Mouse (Mus musculus) limb, embryonic 14.5 days (tissue): ENCODE measurements around the gene Pex7. TPM values are rescaled to one million over a fixed set of nuclear protein-coding genes. Genes with fewer than 3 reads are reported as not detected.

Source experiments
- ATAC-seq: fragments of 200-750 bp; cut with Nextera tagmentation; 2 replicates; pipeline ENCODE4 v1.8.0; 2017; ENCODE audit warnings: low read depth, moderate number of reproducible peaks, moderate TSS enrichment; ENCODE audit not compliant: low FRiP score
- DNase-seq: peaks from one replicate; pipeline ENCODE4 v3.0.0-alpha.2; 2015; ENCODE audit warnings: low spot score
- H3K27ac ChIP-seq: fragments of 300-500 bp; sonication (generic); replicated peaks from 2 replicates; pipeline ENCODE4 v1.5.1; 2014; ENCODE audit warnings: low read depth, mild to moderate bottlenecking, low read length, moderate library complexity, mixed read lengths
- H3K27me3 ChIP-seq: fragments of 300-500 bp; sonication (generic); 2 replicates; pipeline ENCODE4 v1.6.1; 2014; ENCODE audit warnings: low read length, mixed read lengths; ENCODE audit not compliant: control insufficient read depth, insufficient read depth
- H3K36me3 ChIP-seq: fragments of 300-500 bp; sonication (generic); 2 replicates; pipeline ENCODE4 v1.6.1; 2014; ENCODE audit warnings: mild to moderate bottlenecking, low read length, moderate library complexity, mixed read lengths; ENCODE audit not compliant: control insufficient read depth, insufficient read depth
- H3K4me1 ChIP-seq: fragments of 300-500 bp; sonication (generic); 2 replicates; pipeline ENCODE4 v1.6.1; 2014; ENCODE audit warnings: antibody characterized with exemption, low read length, mixed read lengths; ENCODE audit not compliant: control insufficient read depth, insufficient read depth
- H3K4me2 ChIP-seq: fragments of 300-500 bp; sonication (generic); replicated peaks from 2 replicates; pipeline ENCODE4 v1.6.1; 2014; ENCODE audit warnings: low read depth, mild to moderate bottlenecking, low read length, moderate library complexity; ENCODE audit not compliant: severe bottlenecking
- H3K4me3 ChIP-seq: fragments of 300-500 bp; sonication (generic); replicated peaks from 2 replicates; pipeline ENCODE4 v1.5.1; 2014; ENCODE audit warnings: low read length
- H3K9ac ChIP-seq: fragments of 300-500 bp; sonication (generic); 2 replicates; pipeline ENCODE4 v1.6.1; 2014; ENCODE audit warnings: mild to moderate bottlenecking, low read depth, low read length, moderate library complexity; ENCODE audit not compliant: severe bottlenecking
- H3K9me3 ChIP-seq: fragments of 300-500 bp; sonication (generic); 2 replicates; pipeline ENCODE4 v1.6.1; 2016; ENCODE audit warnings: low read length; ENCODE audit not compliant: control insufficient read depth
- POLR2A ChIP-seq: fragments of 200-500 bp; IDR thresholded peaks from 2 replicates; pipeline ENCODE4 v1.8.0; 2012; ENCODE audit warnings: inconsistent platforms, mild to moderate bottlenecking, moderate library complexity, borderline replicate concordance; ENCODE audit not compliant: insufficient read depth, insufficient read length; ENCODE audit errors: extremely low read depth
- WGBS: fragments of 180-500 bp; shearing (Covaris S2); extraction: QIAGEN DNeasy Blood & Tissue Kit; methylation state at CpG from one replicate; pipeline ENCODE4 v1.1.7; 2014; 5-methylcytosine and 5-hydroxymethylcytosine counted together
- polyA plus RNA-seq, 2 experiments: library from polyadenylated mRNA; depleted of rRNA in 1 of 2; stranded (reverse) in 1 of 2; unstranded in 1 of 2; fragments of >200 nt; fragmentation: Nextera tagmentation in 1 of 2; extraction: Ambion mirVana in 1 of 2; gene quantifications; 2 replicates each; pipeline versions ENCODE4 v1.2.1 to v1.2.3; 2012 to 2014

Pex7 gene
- polyA plus RNA-seq, 2 experiments = 19.2 to 31.5 TPM

DNA sequence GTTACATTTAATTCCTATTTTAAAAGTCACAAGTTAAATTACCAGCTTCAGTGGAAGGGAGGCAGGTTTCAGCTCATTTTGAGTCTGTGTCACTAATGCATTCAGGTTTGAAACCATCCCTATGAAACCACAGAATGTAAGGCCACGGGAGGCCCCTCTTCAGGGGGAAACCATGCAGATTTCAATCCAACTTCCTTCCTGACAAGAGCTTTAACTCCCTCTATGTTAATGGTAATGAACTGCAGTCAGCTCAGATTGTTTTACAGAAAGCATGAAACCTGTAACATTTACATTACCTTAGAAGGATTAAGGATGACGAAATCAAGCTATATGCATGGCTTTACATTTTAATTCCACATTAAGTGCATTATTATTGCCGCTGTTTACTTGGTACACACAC is 15.8 kb downstream of the Pex7 start:
- no peak overlapping the region for H3K4me3 ChIP-seq
- H3K27me3 ChIP-seq = no peaks in the 10 kb centered on the region
- no peaks in the 10 kb centered on the region for H3K4me1 ChIP-seq
- TF ChIP-seq POLR2A = no peak
- DNase-seq (no peak), ATAC-seq (no peak)
- H3K9me3 ChIP-seq = no peaks in the 10 kb centered on the region
- no peak overlapping the region for H3K9ac ChIP-seq
- no peak overlapping the region for H3K27ac ChIP-seq
- no peak overlapping the region for H3K4me2 ChIP-seq
- peaks cover 6% of the 10 kb centered on the region; the same call in 1 of the 2 replicates for H3K36me3 ChIP-seq
- WGBS = 64% methylated on average over 3 of the region's 3 CpGs

GRCm38 (mm10) chr10:19889908-19890307 is 17.6 kb downstream of the Pex7 start:
- TF ChIP-seq POLR2A = no peak
- Histone ChIP-seq H3K4me3 (no peak overlapping the region), H3K4me1 (no peaks in the 10 kb centered on the region), H3K9ac (no peak overlapping the region), H3K27ac (no peak overlapping the region), H3K27me3 (no peaks in the 10 kb centered on the region), H3K4me2 (no peak overlapping the region), H3K36me3 (peaks cover 9% of the 10 kb centered on the region; the same call in 1 of the 2 replicates), H3K9me3 (no peaks in the 10 kb centered on the region)
- DNase-seq (no peak), ATAC-seq (no peak)
- WGBS = 75% methylated on average over 3 of the region's 3 CpGs

- DNase-seq (no peak), ATAC-seq (no peak)
- 88% methylated on average over 3 of the region's 3 CpGs for WGBS
Measured at GRCm38 (mm10) chr10:19886249-19886648, 21.2 kb downstream of the Pex7 start.

GRCm38 (mm10) chr10:19884409-19884808 is 23.1 kb downstream of the Pex7 start:
- Histone ChIP-seq H3K27ac (no peak overlapping the region), H3K9ac (no peak overlapping the region), H3K9me3 (no peaks in the 10 kb centered on the region), H3K4me3 (no peak overlapping the region), H3K27me3 (no peaks in the 10 kb centered on the region), H3K4me1 (no peaks in the 10 kb centered on the region), H3K36me3 (peaks cover 6% of the 10 kb centered on the region; the same call in 1 of the 2 replicates), H3K4me2 (no peak overlapping the region)
- ATAC-seq = no peak
- no peak for DNase-seq
- no peak for TF ChIP-seq POLR2A
- 80% methylated on average over 4 of the region's 4 CpGs for WGBS

More at GRCm38 (mm10) chr10:19886249-19886648, 21.2 kb downstream of the Pex7 start:
- Histone ChIP-seq H3K27ac (no peak overlapping the region), H3K4me2 (no peak overlapping the region), H3K4me1 (no peaks in the 10 kb centered on the region), H3K9me3 (no peaks in the 10 kb centered on the region), H3K9ac (no peak overlapping the region), H3K27me3 (no peaks in the 10 kb centered on the region), H3K36me3 (peaks cover 6% of the 10 kb centered on the region; the same call in 1 of the 2 replicates), H3K4me3 (no peak overlapping the region)
- TF ChIP-seq POLR2A = no peak

DNA sequence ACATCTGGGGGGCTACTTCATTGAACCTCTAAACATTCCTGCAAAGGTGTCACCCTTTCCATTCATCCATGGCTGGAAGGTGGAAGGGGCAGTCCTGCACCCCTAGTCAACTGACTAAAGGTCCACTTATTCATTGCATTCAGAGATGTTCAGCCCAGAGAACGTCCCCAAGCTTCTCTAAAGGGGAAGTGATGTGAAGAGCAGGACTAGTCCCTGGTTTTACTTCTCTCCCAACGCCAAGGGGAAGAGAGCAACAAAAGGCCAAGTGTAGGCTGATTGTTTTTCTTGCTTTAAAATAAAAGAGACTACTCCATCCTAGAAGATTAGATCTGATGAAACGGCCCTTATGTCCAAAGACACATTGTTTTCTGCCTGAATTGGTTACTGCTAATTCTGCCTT is 27.1 kb downstream of the Pex7 start:
- H3K4me2 ChIP-seq = no peak overlapping the region
- H3K36me3 ChIP-seq = no peaks in the 10 kb centered on the region
- no peak for ATAC-seq
- DNase-seq = no peak
- no peaks in the 10 kb centered on the region for H3K4me1 ChIP-seq
- H3K4me3 ChIP-seq = no peak overlapping the region
- H3K9ac ChIP-seq = no peak overlapping the region
- no peaks in the 10 kb centered on the region for H3K27me3 ChIP-seq
- 75% methylated on average over 3 of the region's 3 CpGs for WGBS
- H3K9me3 ChIP-seq = no peaks in the 10 kb centered on the region
- TF ChIP-seq POLR2A = no peak
- H3K27ac ChIP-seq = no peak overlapping the region

DNA sequence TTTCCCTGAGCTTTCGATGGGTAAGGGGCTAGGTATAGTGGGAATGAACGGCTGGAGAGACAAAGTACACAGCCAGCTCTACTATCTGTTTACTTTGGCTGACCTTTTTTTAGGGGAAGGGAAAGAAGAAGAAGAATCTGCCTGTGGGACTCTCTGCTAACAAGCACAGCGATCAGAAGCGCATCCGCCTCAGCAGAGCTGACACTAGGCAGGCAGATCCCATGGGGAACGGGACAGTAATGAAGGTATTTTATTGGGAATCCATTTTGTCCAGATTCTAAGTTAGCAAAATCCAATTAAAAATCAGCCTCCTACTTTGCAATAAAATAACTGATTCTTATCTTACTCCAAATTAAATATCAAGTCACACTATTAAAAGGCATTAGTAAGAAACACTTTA is 28.3 kb downstream of the Pex7 start:
- Histone ChIP-seq H3K9me3 (no peaks in the 10 kb centered on the region), H3K36me3 (no peaks in the 10 kb centered on the region), H3K27ac (no peak overlapping the region), H3K4me3 (no peak overlapping the region), H3K4me2 (no peak overlapping the region), H3K9ac (no peak overlapping the region), H3K27me3 (no peaks in the 10 kb centered on the region), H3K4me1 (no peaks in the 10 kb centered on the region)
- ATAC-seq (no peak), DNase-seq (no peak)
- no peak for TF ChIP-seq POLR2A
- 83% methylated on average over 6 of the region's 6 CpGs for WGBS
